Mouse (Mus musculus) thymus, postnatal 10 days (tissue): ENCODE results near the gene Rcl1.

Experiments
- DNase-seq, 2 experiments: peaks; one replicate each; pipeline ENCODE4 v3.0.0; 2021; ENCODE audit warnings: low spot score in 2 of 2

Gene Rcl1

DNA sequence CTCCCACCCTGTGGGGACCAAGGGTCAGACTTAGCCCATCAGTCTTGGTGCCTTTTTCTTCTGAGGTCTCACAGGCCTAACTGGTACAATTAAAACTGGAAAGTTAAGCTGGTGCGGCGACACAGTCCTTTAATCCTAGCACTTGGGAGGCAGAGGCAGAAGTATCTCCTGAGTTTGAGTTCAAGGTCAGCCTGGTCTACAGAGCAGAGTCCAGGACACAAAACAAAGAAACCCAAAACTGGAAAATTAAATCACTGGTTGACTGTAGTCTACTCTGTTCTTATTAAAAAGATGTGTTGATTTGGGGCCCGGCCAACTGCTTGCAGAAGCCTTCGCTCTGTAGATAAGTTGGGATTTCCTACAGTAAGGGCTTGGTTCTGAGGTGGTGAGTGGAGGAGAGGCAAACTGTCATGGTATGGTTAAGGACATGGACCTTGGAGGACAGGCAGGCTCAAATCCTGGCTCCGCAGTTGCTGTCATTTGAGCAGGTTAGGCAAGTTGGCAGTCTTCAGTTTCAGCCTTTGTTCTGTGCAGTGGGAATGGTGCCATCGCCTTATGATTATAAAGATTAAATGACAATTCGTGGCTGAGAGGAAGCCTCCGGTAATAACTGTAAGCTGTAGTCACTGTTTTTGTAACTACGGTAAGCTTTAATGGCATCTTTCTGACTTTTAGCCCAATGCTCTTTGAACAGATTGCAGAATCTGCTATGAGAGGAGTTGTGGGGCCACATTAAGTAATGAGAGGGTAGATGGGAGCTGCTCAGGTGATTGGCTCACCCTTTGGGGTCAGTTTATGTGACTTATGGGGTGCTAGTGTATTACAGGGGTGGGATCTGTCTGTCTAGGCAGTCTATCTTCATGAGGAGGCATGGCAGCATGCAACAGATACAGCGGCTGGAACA is 12.8 kb downstream of the Rcl1 start:
- DNase-seq = no peak

GRCm38 (mm10) chr19:29116796-29117195 is 15.6 kb downstream of the Rcl1 start:
- no peak for DNase-seq

DNA sequence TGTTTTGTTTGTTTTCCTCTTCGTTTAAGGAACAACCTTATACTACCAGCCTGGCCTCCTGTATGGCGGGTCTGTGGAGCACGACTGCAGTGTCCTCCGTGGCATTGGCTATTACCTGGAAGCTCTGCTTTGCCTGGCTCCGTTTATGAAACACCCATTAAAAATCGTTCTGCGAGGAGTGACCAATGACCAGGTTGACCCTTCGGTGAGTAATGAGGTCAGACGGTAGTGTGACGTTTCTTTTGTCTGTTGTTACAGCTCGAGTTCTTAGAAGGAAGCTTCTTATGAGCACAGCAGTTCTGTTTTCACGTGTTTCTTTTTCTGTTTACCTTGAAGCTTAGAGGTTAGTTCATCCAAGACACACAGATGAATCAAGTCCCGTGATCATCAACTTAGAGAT is 17.0 kb downstream of the Rcl1 start:
- no peak for DNase-seq

- DNase-seq = no peak
Measured at GRCm38 (mm10) chr19:29120311-29120710, 19.1 kb downstream of the Rcl1 start.

DNA sequence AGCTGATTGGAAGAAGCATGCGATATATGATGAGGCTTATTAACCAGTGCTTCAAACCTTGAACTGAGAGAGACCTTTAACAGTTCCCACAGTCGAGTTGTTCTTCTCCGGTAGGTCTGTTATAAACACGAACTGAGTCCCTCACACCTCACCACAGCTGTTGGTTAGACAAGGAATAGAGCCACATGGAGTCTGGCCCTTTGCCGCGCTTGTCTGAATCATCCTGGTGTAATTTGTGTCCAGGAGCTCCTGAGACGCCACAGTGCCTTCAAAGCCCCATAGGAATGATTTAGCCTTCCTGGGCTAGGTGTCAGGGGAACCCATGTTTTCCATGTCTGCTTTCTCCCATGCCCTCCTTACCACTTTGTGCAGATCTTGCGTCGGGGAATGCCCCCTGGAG is 20.2 kb downstream of the Rcl1 start:
- DNase-seq = no peak

GRCm38 (mm10) chr19:29124886-29125585 is 23.9 kb downstream of the Rcl1 start:
- DNase-seq = no peak

DNA sequence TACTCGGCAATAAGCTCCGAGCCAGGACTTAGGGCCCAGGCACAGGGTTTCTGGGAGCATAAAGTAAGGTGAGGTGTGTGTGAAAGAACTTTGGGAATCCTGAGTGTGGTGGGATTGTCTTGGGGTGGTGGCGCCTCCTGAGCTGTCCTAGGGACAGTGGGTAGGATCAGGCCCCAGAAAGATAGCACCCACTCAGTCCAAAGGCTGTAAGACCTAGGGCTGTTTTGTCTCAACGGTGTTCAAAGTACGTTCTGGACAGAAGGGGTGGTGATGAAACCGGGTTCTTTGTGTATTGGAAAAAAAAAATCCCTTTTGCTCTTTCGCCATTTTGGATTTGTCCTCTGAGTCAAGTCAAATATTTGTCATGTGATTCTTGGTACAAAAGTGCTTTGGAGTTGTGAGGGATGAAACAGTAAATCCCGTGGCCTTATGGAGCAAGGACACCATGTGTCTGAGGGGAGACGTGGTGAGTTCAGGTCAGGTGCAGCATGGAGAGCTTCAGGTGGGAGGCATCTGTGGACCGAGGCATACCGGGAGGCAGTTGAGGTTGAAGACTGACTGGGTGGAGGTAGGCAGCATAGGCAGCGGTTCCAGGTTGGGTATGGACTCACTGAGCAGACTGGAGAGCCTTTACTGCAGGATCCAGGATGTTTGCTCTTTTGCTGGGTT is 25.3 kb downstream of the Rcl1 start:
- no peak for DNase-seq

GRCm38 (mm10) chr19:29127331-29127730 is 26.2 kb downstream of the Rcl1 start:
- DNase-seq = no peak

DNA sequence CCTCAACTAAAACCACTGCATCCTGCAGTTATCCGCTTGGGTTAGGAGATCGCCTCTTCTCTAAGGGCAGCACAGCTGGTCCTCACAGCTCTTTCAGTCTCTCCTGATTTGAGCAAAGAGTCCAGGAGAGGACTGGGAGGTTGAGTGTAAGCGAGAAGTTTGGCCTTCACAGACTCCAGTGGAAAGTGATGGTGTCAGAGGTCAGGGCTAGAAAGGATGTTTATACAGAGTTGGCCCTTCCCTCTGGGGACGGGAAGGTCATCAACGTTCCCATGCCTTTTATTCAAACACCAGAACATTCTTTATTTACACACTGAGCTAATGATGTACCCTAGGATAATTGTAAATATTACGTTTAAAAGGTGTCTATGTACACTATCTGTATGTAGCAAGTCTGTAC is 27.0 kb downstream of the Rcl1 start:
- DNase-seq = no peak

DNA sequence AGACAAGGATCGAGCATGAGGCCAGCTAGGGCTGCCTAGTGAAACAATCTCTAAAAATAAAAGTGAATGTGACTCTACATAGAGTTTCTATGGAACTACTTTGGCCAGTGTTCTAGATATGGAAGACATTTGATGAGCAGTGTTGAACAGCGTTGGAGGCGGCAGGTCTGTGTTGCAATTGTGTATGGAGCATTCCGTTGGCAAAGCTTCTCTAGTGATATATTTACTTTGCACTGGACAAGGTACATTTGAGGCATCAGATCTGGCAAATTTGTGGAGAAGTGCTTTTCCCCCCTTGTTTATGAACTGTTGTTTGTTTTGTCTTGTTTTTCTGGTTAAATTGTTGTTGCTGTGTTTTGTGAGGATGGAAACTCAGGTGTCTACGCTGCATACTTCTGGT is 28.4 kb downstream of the Rcl1 start:
- no peak for DNase-seq

- no peak for DNase-seq
Measured at GRCm38 (mm10) chr19:29131171-29131570, 30.0 kb downstream of the Rcl1 start.

DNA sequence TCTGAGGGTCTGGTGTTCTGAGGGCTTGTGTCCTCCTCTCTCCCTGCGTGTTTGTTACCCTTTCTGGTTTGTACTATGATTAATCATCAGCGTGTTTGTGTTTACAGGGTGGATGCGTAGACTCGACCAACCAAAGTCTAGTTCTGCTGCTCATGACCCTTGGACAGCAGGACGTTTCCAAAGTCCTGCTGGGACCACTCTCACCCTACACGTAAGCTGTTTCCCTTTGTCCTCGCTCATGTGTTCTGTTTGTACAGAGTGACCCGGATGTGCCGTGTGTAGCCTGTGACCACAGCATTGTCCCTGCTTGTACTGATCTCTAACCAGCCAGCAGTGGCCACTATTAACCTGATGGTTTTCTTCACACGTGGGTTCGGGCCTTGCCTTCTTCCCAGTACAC is 33.1 kb downstream of the Rcl1 start:
- no peak for DNase-seq

DNA sequence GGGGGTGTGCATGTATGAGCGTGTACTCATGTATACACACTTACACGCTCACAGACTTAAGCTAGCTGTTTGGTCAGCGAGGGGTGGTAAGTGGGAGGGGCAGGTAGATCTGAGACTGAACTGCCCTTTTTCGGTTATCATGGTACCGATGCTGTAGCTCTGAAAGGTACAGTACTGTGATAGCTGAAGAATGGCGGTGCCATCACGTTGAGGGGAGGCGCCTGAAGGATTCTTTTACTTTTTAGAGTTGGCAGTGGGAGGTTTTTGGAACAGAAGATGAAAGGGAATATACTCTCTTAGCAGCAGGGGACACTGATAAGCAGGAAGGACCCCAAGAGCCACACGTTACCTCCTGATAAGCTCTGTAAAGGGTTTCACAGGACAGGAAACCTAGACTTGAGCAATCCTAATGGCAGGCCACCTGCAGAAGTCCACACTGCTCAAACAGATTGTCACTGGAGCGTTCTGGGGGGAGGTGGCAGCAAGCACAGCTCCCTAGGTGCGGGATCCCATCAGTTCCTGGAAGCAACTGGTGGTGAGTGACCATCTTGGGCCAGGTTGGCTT is 34.1 kb downstream of the Rcl1 start:
- DNase-seq = no peak

DNA sequence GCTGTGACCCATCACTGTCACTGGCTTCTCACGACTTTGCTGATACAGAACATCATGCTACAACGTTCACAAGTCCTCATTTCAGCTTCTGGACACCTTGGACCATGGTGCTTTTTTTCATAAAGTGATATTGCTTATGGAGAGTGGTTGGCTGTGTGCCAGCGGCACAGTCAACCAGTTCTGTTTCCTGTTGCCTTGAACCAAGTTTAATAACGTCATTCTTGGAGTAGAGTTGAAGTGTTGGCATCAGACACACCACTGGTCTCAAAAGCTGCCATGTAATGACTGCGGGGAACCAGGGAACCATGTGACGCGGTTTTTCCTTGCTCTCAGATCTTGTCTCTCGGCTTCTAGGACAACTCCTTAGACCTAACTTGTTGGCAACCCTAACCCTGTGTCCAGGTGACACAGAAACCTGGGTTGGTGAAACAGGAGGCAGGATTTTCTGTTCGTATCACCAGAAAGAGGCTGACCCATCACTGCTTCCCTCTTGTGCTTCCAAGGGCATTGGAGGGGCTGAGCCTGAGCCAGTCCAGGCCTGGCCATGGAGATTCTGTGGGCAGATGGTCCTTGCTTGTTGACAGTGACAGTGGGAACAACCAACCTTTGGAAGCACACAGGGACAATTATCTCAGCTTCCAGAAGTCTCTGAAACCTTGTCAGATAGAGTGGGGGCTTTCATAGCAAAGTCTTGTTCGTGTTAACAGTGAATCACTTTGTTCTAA is 37.5 kb downstream of the Rcl1 start:
- no peak for DNase-seq

DNA sequence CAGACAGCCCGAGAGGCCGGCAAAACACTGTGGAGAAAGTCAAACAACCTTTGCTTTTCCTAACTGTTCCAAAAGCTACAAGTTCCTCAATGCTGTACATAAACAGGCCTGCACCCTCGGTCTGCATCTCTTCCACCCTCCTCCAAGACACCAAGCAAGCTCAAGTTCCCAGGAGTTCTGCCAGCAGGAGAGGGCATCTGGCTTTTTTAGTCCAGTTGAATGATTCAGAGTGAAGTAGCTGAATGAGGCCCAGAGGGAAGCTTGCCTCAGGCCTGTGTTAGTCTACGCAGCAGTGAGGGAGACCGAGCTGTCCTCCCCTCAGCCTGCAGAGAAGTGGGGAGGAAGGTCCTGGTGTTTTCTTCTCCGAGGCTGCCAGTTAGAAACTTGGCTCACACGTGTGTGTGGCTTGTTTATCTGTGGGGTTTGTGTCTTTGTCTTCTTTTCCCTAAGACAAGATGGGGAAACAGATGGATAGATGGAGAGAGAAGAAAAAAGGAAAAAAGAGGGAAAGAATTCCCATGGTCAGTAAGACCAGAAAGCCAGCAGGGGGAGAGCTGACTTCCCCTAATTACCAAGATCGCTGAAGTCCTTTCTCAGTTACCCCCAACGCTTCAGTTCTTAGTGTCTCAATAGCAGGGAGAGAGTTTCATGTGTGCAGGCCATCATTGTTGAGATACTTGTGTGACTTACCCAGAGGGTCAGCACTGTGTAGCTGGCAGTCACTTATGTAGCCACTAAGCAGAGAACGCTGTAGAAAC is 38.7 kb downstream of the Rcl1 start:
- no peak for DNase-seq

GRCm38 (mm10) chr19:29140933-29141332 is 39.8 kb downstream of the Rcl1 start:
- no peak for DNase-seq

DNA sequence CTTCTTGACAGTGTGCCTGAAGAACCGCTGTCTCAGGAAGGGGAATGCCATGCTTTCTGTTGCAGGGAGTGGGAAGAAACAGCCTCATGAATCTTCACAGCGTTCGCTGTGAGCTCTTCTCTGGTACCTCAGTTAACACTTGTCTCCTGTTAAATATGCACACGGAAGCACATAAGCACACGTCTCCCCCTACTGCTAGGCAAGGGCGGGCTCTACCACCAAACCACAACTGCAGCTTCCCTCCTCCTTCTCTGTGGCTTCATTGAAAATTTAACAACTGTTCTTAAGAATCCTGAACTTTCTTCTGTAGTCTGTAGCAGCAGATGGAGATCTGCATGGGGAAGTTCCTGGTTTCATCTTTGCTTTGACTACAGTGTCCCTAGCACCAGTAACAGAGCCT is 41.1 kb downstream of the Rcl1 start:
- peak; percentile 27 to 46 for DNase-seq

- DNase-seq = no peak
Measured at GRCm38 (mm10) chr19:29145421-29145820, 44.2 kb downstream of the Rcl1 start.

GRCm38 (mm10) chr19:29146820-29147219 is 45.6 kb downstream of the Rcl1 start:
- DNase-seq = no peak

GRCm38 (mm10) chr19:29149583-29149982 is 48.4 kb downstream of the Rcl1 start:
- no peak for DNase-seq

DNA sequence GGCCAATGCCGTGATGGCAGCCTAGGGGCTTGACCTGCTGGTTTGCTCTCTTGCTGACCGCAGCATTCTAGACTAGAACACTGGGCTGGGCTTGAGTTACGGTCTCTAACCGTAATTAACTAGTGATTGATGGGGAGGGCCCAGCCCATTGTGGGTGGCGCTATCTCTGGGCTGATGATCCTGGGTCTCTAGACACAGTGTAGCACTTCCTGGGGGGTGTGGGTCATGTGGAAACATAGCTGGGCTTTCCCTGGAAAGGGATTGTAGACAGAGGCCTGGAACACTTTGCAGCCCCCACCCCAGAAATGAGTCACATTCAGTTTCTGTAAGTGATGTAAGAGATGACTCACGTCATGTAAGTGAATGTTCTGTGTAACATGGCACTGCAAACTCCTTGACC is 48.9 kb downstream of the Rcl1 start:
- DNase-seq = no peak
